Mouse (Mus musculus) ES-E14 (cell line): ENCODE measurements around the gene Zfp639.

Source experiments
- CHD2 ChIP-seq: IDR thresholded peaks from 2 replicates; pipeline ENCODE4 v1.6.1; 2014; ENCODE audit warnings: mild to moderate bottlenecking, low read depth, low read length, inconsistent platforms
- HCFC1 ChIP-seq: IDR thresholded peaks from 2 replicates; pipeline ENCODE4 v1.6.1; 2012; ENCODE audit warnings: low read length, inconsistent platforms, borderline replicate concordance; ENCODE audit not compliant: insufficient read depth
- MAFK ChIP-seq: IDR thresholded peaks from 2 replicates; pipeline ENCODE4 v1.6.1; 2014; ENCODE audit warnings: mild to moderate bottlenecking, low read depth, low read length, inconsistent platforms; ENCODE audit not compliant: insufficient read depth
- ZNF384 ChIP-seq: IDR thresholded peaks from 2 replicates; pipeline ENCODE4 v1.6.1; 2012; ENCODE audit warnings: low read depth, low read length, inconsistent platforms

- no peak for TF ChIP-seq ZNF384
- no peak for TF ChIP-seq HCFC1
- TF ChIP-seq CHD2 = no peak
- no peak for TF ChIP-seq MAFK
Measured at GRCm38 (mm10) chr3:32535692-32536091, 25.6 kb downstream of the Zfp639 start.
